8 mouse cellular contexts compared by ENCODE assay signal in genomic region chr4:154963190-154963836, GRCm38 (mm10). TPM values are rescaled to one million over a fixed set of nuclear protein-coding genes. Genes with fewer than 3 reads are reported as not detected.
A peak's percentile ranks its signal among the peaks of the same experiment; 100 is the strongest.
DNase-seq lines count a peak whose midpoint lies in the region; ATAC-seq and TF ChIP-seq lines count a peak whose summit lies in the region.

No protein-coding gene starts in this region.

- H3K27ac ChIP-seq in heart, adult 2 months: peak overlapping the region; percentile 97
- H3K27ac ChIP-seq in thymus, adult 2 months (ENCODE audit: control insufficient read depth, insufficient read depth, low read length): no peak overlapping the region
- H3K27ac ChIP-seq in hindbrain, embryonic 15.5 days (replicated peaks): peak overlapping the region; percentile 95
- peak overlapping the region; percentile 95 for H3K27ac ChIP-seq in midbrain, postnatal 0 days (ENCODE audit: low read depth, low read length)

- H3K4me2 ChIP-seq in hindbrain, embryonic 15.5 days: peak overlapping the region; percentile 94
- H3K4me2 ChIP-seq in midbrain, postnatal 0 days (ENCODE audit: low read depth, low read length, poor library complexity, severe bottlenecking): peak overlapping the region; percentile 92

- 0 out of 2 replicates have a peak overlapping the region, but pooled peaks have one; percentile 26 for H3K9ac ChIP-seq in heart, adult 2 months (ENCODE audit: low read depth, low read length)
- H3K9ac ChIP-seq in hindbrain, embryonic 15.5 days: peak overlapping the region; percentile 65
- H3K9ac ChIP-seq in midbrain, postnatal 0 days (replicated peaks; ENCODE audit: low read length, poor library complexity, severe bottlenecking): peak overlapping the region; percentile 86

- DNase-seq in heart, adult 2 months: no peak
- no peak for DNase-seq in heart, postnatal 14 days
- DNase-seq in thymus, adult 2 months: no peak
- DNase-seq in thymus, postnatal 0 days (ENCODE audit: low spot score): no peak
- peak; percentile 22 for DNase-seq in midbrain, postnatal 0 days (ENCODE audit: low spot score)
- DNase-seq in urinary bladder, postnatal 4 days (ENCODE audit: low spot score in 2 of 2): no peak
- no peak for DNase-seq in lung, postnatal 36 days

- H3K9me3 ChIP-seq in hindbrain, embryonic 15.5 days: no peaks in the 10 kb centered on the region
- no peaks in the 10 kb centered on the region for H3K9me3 ChIP-seq in midbrain, postnatal 0 days (ENCODE audit: low read length)

- WGBS in heart, adult 2 months: 62% methylated on average over 11 of the region's 11 CpGs
- WGBS in thymus, adult 2 months: 57% methylated on average over 11 of the region's 11 CpGs
- 6% methylated on average over 11 of the region's 11 CpGs for WGBS in hindbrain, embryonic 15.5 days
- 7% methylated on average over 11 of the region's 11 CpGs for WGBS in midbrain, postnatal 0 days

- H3K4me3 ChIP-seq in heart, adult 2 months: peak overlapping the region; percentile 84
- H3K4me3 ChIP-seq in thymus, adult 2 months (ENCODE audit: control insufficient read depth, insufficient read depth, low read length): peak overlapping the region; percentile 69
- H3K4me3 ChIP-seq in hindbrain, embryonic 15.5 days: peak overlapping the region; percentile 72
- peak overlapping the region; percentile 76 for H3K4me3 ChIP-seq in midbrain, postnatal 0 days (ENCODE audit: low read depth, low read length)

- ATAC-seq in hindbrain, embryonic 15.5 days (ENCODE audit: low FRiP score, low read depth): no peak
- ATAC-seq in midbrain, postnatal 0 days (ENCODE audit: low FRiP score): no peak

- H3K4me1 ChIP-seq in heart, adult 2 months (ENCODE audit: control insufficient read depth, insufficient read depth, low read length): peaks cover 17% of the 10 kb centered on the region
- peaks cover 52% of the 10 kb centered on the region for H3K4me1 ChIP-seq in thymus, adult 2 months (replicated peaks; ENCODE audit: control insufficient read depth, insufficient read depth, low read length)
- peaks cover 77% of the 10 kb centered on the region for H3K4me1 ChIP-seq in hindbrain, embryonic 15.5 days (replicated peaks)
- H3K4me1 ChIP-seq in midbrain, postnatal 0 days (ENCODE audit: insufficient read depth, low read length): peaks cover 32% of the 10 kb centered on the region; the same call in 1 of the 2 replicates

- peaks cover 9% of the 10 kb centered on the region for H3K27me3 ChIP-seq in heart, adult 2 months (ENCODE audit: control insufficient read depth, insufficient read depth, low read length)
- no peaks in the 10 kb centered on the region; the same call in 1 of the 2 replicates for H3K27me3 ChIP-seq in thymus, adult 2 months (ENCODE audit: control insufficient read depth, insufficient read depth, low read length)
- H3K27me3 ChIP-seq in hindbrain, embryonic 15.5 days: no peaks in the 10 kb centered on the region
- H3K27me3 ChIP-seq in midbrain, postnatal 0 days (ENCODE audit: insufficient read depth, low read length): no peaks in the 10 kb centered on the region

- H3K36me3 ChIP-seq in heart, adult 2 months (ENCODE audit: control insufficient read depth, insufficient read depth, low read length): no peaks in the 10 kb centered on the region
- H3K36me3 ChIP-seq in thymus, adult 2 months (ENCODE audit: control insufficient read depth, insufficient read depth, low read length): no peaks in the 10 kb centered on the region
- no peaks in the 10 kb centered on the region for H3K36me3 ChIP-seq in hindbrain, embryonic 15.5 days
- no peaks in the 10 kb centered on the region for H3K36me3 ChIP-seq in midbrain, postnatal 0 days (ENCODE audit: insufficient read depth, low read length)

- no peak for TF ChIP-seq CTCF in heart, adult 2 months (IDR thresholded peaks at IDR 0.05)
- no peak for TF ChIP-seq CTCF in thymus, adult 2 months (IDR thresholded peaks at IDR 0.05; ENCODE audit: borderline replicate concordance, control insufficient read depth, extremely low read depth, insufficient read depth, low read length, poor library complexity)
- no peak for TF ChIP-seq CTCF in midbrain, postnatal 0 days (IDR thresholded peaks at IDR 0.05)

- no peak for TF ChIP-seq POLR2A in heart, adult 2 months (IDR thresholded peaks at IDR 0.05; ENCODE audit: insufficient read depth, low read depth, low read length)
- no peak for TF ChIP-seq POLR2A in thymus, adult 2 months (IDR thresholded peaks at IDR 0.05; ENCODE audit: control insufficient read depth, extremely low read depth, insufficient read depth, low read length, poor library complexity)

- no peak for TF ChIP-seq EP300 in heart, adult 2 months (IDR thresholded peaks at IDR 0.05; ENCODE audit: insufficient read depth, low read depth, low read length)

- intact Hi-C loops in heart, adult 2 months (cut with DNase I): no loop called here
- intact Hi-C loops in heart, postnatal 14 days (cut with DNase I): no loop called here

- H3K79me2 ChIP-seq in heart, adult 2 months (replicated peaks; ENCODE audit: control insufficient read depth, insufficient read depth, low read length): no peaks in the 10 kb centered on the region; the same call in 1 of the 2 replicates

RNA-seq across cellular contexts. Expression of gene Pank4, which starts 0.6 kb away (rescaled TPM):
- 10 to 100 TPM; 40.7 to 43.9 TPM for total RNA-seq in heart, adult 2 months (2021)
- polyA plus RNA-seq in heart, adult 2 months (2012; rRNA removed): 59.6 and 81.2 TPM in 2 replicates
- 10 to 100 TPM; 38.3 to 41.0 TPM for total RNA-seq in heart, postnatal 14 days (2021)
- polyA plus RNA-seq in thymus, adult 2 months (2012; rRNA removed): 121 and 155 TPM in 2 replicates
- 41.5 and 42.9 TPM in 2 replicates for polyA plus RNA-seq in thymus, postnatal 0 days (2015; fragmentation: Nextera tagmentation; extraction: Ambion mirVana)
- polyA plus RNA-seq in hindbrain, embryonic 15.5 days (2015; fragmentation: Nextera tagmentation; extraction: Ambion mirVana): 35.9 and 37.3 TPM in 2 replicates
- 36.7 and 39.8 TPM in 2 replicates for total RNA-seq in midbrain, postnatal 0 days (2014; rRNA removed)
- polyA plus RNA-seq in midbrain, postnatal 0 days (2015; fragmentation: Nextera tagmentation; extraction: Ambion mirVana): 27.3 and 28.8 TPM in 2 replicates

RNA-seq across cellular contexts. Expression of gene Hes5, which starts 2.6 kb away (rescaled TPM):
- not detected for total RNA-seq in heart, adult 2 months (2021)
- polyA plus RNA-seq in heart, adult 2 months (2012; rRNA removed): 0.10 TPM in 1 of 2 replicates, not detected in the other
- not detected for total RNA-seq in heart, postnatal 14 days (2021)
- 4.1 and 5.6 TPM in 2 replicates for polyA plus RNA-seq in thymus, adult 2 months (2012; rRNA removed)
- polyA plus RNA-seq in thymus, postnatal 0 days (2015; fragmentation: Nextera tagmentation; extraction: Ambion mirVana): 3.3 and 3.6 TPM in 2 replicates
- polyA plus RNA-seq in hindbrain, embryonic 15.5 days (2015; fragmentation: Nextera tagmentation; extraction: Ambion mirVana): 159 and 196 TPM in 2 replicates
- 111 and 115 TPM in 2 replicates for total RNA-seq in midbrain, postnatal 0 days (2014; rRNA removed)
- polyA plus RNA-seq in midbrain, postnatal 0 days (2015; fragmentation: Nextera tagmentation; extraction: Ambion mirVana): 165 and 180 TPM in 2 replicates

RNA-seq across cellular contexts. Expression of gene Tnfrsf14, which starts 35.0 kb away (rescaled TPM):
- 1 to 10 TPM; 6.1 to 7.0 TPM for total RNA-seq in heart, adult 2 months (2021)
- 16.1 and 18.8 TPM in 2 replicates for polyA plus RNA-seq in heart, adult 2 months (2012; rRNA removed)
- 1 to 10 TPM; 4.1 to 5.6 TPM for total RNA-seq in heart, postnatal 14 days (2021)
- polyA plus RNA-seq in thymus, adult 2 months (2012; rRNA removed): 215 and 227 TPM in 2 replicates
- 5.3 and 6.4 TPM in 2 replicates for polyA plus RNA-seq in thymus, postnatal 0 days (2015; fragmentation: Nextera tagmentation; extraction: Ambion mirVana)
- 0.64 and 0.71 TPM in 2 replicates for polyA plus RNA-seq in hindbrain, embryonic 15.5 days (2015; fragmentation: Nextera tagmentation; extraction: Ambion mirVana)
- total RNA-seq in midbrain, postnatal 0 days (2014; rRNA removed): 1.1 and 2.3 TPM in 2 replicates
- not detected in 2 replicates for polyA plus RNA-seq in midbrain, postnatal 0 days (2015; fragmentation: Nextera tagmentation; extraction: Ambion mirVana)

Comparison
In these comparisons a context has a peak if more than half of its experiments do, and no peak if none do; other contexts are left out.
1. RNA of gene Tnfrsf14, which starts 35.0 kb away (polyA plus RNA-seq): 215 to 227 TPM in thymus, adult 2 months; 16.1 to 18.8 TPM in heart, adult 2 months, 5.3 to 6.4 TPM in thymus, postnatal 0 days, 0.64 to 0.71 TPM in hindbrain, embryonic 15.5 days and not detected in midbrain, postnatal 0 days; every median in the first group is over 10 times any median in the second.
2. H3K9ac ChIP-seq: peak in every context shown above with its lines; median percentile 86 in midbrain, postnatal 0 days; 65 in hindbrain, embryonic 15.5 days; 26 in heart, adult 2 months.
3. RNA of gene Hes5, which starts 2.6 kb away (polyA plus RNA-seq): 165 to 180 TPM in midbrain, postnatal 0 days and 159 to 196 TPM in hindbrain, embryonic 15.5 days; 4.1 to 5.6 TPM in thymus, adult 2 months, 3.3 to 3.6 TPM in thymus, postnatal 0 days and 0.10 TPM in heart, adult 2 months; every median in the first group is over 10 times any median in the second.
4. Peak in every context shown above with its lines, with median percentiles within 50 percentile points of each other: H3K4me3 ChIP-seq.